Mouse (Mus musculus) kidney, adult 2 months (tissue): ENCODE measurements around the gene Cops2. TPM values are rescaled to one million over a fixed set of nuclear protein-coding genes. Genes with fewer than 3 reads are reported as not detected.
A peak's percentile ranks its signal among the peaks of the same experiment; 100 is the strongest.

Experiments used
- DNase-seq: peaks from one replicate; pipeline ENCODE4 v3.0.0; 2021
- H3K27ac ChIP-seq: fragments of 200-500 bp; 2 replicates; pipeline ENCODE4 v1.5.1; 2012; ENCODE audit warnings: low read depth, low read length, control low read depth, inconsistent platforms; ENCODE audit not compliant: insufficient read depth
- H3K27me3 ChIP-seq: fragments of 200-500 bp; replicated peaks from 2 replicates; pipeline ENCODE4 v1.6.1; 2012; ENCODE audit warnings: mild to moderate bottlenecking, moderate library complexity, low read length, inconsistent platforms; ENCODE audit not compliant: control insufficient read depth, insufficient read depth
- H3K36me3 ChIP-seq: fragments of 200-500 bp; 2 replicates; pipeline ENCODE4 v1.6.1; 2012; ENCODE audit warnings: mild to moderate bottlenecking, moderate library complexity, low read length, inconsistent platforms; ENCODE audit not compliant: control insufficient read depth, insufficient read depth
- H3K4me1 ChIP-seq: fragments of 200-500 bp; 2 replicates; pipeline ENCODE4 v1.6.1; 2011; ENCODE audit warnings: low read length; ENCODE audit not compliant: control insufficient read depth, insufficient read depth
- H3K4me3 ChIP-seq: fragments of 200-500 bp; 2 replicates; pipeline ENCODE4 v1.5.1; 2011; ENCODE audit warnings: mild to moderate bottlenecking, low read depth, low read length, control low read depth; ENCODE audit not compliant: insufficient read depth
- CTCF ChIP-seq: fragments of 200-500 bp; conservative IDR thresholded peaks from 2 replicates; pipeline ENCODE4 v1.5.1; 2011; ENCODE audit warnings: low read depth, mild to moderate bottlenecking, control low read depth, low read length, moderate library complexity, mixed read lengths; ENCODE audit not compliant: insufficient read depth, insufficient read length
- POLR2A ChIP-seq: fragments of 200-500 bp; IDR thresholded peaks from one replicate; pipeline ENCODE4 v1.6.1; 2011; ENCODE audit warnings: low read depth, low read length, control low read depth
- WGBS: fragments of 180-500 bp; shearing (Covaris S2); methylation state at CpG from one replicate; pipeline ENCODE4 v1.1.7; 2018; 5-methylcytosine and 5-hydroxymethylcytosine counted together
- polyA plus RNA-seq: library from polyadenylated mRNA; depleted of rRNA; stranded (reverse); fragments of >200 nt; gene quantifications from 2 replicates; pipeline ENCODE4 v1.2.3, GENCODE M21; 2012

Gene Cops2
- polyA plus RNA-seq, 1 experiment: 17.7 TPM

DNA sequence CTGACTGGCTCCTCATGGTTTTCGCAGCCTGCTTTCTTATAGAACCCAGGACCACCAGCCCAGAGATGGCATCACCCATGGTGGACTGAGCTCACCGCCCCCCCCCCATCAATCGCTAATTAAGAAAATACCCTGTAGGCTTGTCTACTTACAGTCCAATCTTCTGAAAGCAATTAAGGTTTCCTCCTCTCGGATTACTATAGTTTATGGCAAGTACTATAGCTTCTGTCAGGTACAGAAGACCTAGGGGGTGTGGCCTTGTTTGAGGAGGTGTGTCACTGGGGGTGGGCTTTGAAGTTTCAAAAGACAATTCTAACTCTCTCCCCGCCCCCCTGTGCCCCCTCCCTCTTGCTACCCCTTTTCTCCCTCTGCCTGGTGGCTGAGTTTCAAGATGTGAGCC, 69.7 kb downstream of the Cops2 start:
- TF ChIP-seq CTCF: no peak
- no peak for TF ChIP-seq POLR2A
- 70% methylated on average over 5 of the region's 5 CpGs for WGBS
- Histone ChIP-seq H3K4me1 (peaks cover 8% of the 10 kb centered on the region; the same call in 1 of the 2 replicates), H3K27me3 (no peaks in the 10 kb centered on the region), H3K4me3 (no peak overlapping the region), H3K27ac (no peak overlapping the region), H3K36me3 (no peaks in the 10 kb centered on the region)
- DNase-seq: no peak

DNA sequence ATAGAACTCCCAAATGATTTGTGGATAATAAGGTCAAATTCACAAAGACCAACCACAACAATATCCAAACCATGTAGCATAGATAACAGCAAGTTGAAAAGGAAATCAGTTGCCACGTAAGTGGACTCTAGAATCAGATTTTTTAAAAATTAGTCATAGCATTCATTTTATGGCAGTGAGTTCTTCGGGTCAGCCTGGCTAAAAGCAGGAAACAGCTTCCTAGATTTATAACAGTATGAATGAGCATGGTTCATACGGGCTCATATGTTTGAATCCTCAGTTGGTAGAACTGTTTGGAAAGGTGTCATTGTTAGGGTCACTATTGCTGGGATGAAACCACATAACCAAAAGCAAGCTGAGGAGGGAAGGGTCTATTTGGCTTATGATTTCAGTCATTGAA, 70.2 kb downstream of the Cops2 start:
- Histone ChIP-seq H3K4me3 (no peak overlapping the region), H3K36me3 (no peaks in the 10 kb centered on the region), H3K27me3 (no peaks in the 10 kb centered on the region), H3K4me1 (peaks cover 8% of the 10 kb centered on the region; the same call in 1 of the 2 replicates), H3K27ac (no peak overlapping the region)
- TF ChIP-seq POLR2A: no peak
- TF ChIP-seq CTCF: no peak
- DNase-seq: peak; percentile 34
- WGBS: 51% methylated on average over 3 of the region's 3 CpGs

GRCm38 (mm10) chr2:125788351-125788750, 70.6 kb downstream of the Cops2 start:
- TF ChIP-seq POLR2A (no peak), CTCF (no peak)
- Histone ChIP-seq H3K27me3 (no peaks in the 10 kb centered on the region), H3K36me3 (no peaks in the 10 kb centered on the region), H3K27ac (peak overlapping the region; percentile 32; the same call in 1 of the 2 replicates), H3K4me3 (no peak overlapping the region), H3K4me1 (peaks cover 9% of the 10 kb centered on the region; the same call in 1 of the 2 replicates)
- no peak for DNase-seq

DNA sequence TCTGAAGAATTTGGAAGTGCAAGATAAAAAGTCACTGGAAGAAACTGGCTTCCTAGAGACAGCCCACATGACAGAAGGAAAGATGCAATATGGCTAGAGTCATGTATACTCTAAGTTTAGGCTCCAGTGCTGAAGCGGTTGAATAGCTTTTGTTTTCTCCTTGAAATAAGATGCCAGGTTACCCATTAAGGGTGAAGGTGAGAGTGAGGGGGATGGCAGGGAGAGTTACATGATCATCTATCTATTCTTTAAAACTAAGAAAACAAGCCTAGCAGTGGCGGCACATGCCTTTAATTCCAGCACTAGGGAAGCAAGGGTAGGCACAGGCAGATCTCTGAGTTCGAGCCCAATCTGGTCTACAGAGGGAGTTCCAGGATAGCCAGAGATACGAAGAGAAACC, 73.9 kb downstream of the Cops2 start:
- DNase-seq: no peak
- no peaks in the 10 kb centered on the region for H3K27me3 ChIP-seq
- no peaks in the 10 kb centered on the region for H3K36me3 ChIP-seq
- WGBS: 56% methylated on average over 4 of the region's 4 CpGs
- no peak overlapping the region for H3K4me3 ChIP-seq
- H3K4me1 ChIP-seq: peaks cover 20% of the 10 kb centered on the region
- no peak overlapping the region; the same call in 1 of the 2 replicates for H3K27ac ChIP-seq
- TF ChIP-seq CTCF (no peak), POLR2A (no peak)

DNA sequence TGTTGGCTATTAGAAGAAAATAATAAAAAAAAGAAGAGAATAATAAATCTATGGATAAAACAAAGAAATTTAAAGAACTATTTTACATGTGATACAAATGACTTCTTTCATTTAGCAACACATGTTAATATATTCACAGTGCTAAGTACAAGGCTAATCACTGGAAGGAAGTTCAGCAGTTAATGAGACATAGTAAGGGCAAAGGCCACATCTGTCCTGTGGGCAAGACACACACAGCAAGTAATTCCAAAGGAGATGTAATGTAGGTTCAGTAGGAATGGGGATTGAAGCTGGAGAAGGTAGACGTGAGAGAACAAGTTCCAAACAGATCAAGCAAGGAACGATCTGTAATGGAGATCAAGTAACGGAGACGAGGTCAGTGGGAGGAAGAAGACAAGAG, 74.5 kb downstream of the Cops2 start:
- Histone ChIP-seq H3K4me1 (peaks cover 24% of the 10 kb centered on the region), H3K27ac (peak overlapping the region; percentile 47; the same call in 1 of the 2 replicates), H3K4me3 (no peak overlapping the region), H3K27me3 (no peaks in the 10 kb centered on the region), H3K36me3 (no peaks in the 10 kb centered on the region)
- peak; percentile 66 for DNase-seq
- no peak for TF ChIP-seq POLR2A
- no peak for TF ChIP-seq CTCF
- WGBS: 47% methylated on average over 4 of the region's 4 CpGs

DNA sequence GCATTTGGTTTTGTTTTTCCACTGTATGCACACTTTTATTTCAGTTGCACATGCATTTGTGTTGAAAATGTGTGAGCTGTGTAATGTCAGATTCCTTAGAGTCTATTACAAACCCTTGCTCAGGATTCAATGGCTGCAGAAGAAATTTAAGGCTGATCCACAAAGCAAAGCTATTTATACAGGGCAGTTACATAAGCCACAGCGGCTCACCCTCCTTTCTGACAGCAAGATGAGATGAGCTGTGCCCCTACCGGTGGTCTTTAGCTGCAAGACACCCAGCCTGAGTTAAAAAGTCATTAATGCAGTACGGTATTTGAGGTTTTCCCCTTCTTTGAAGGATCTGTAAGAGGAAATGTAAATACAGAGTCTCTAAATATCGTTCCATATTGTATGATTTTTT, 75.1 kb downstream of the Cops2 start:
- Histone ChIP-seq H3K36me3 (no peaks in the 10 kb centered on the region), H3K27me3 (no peaks in the 10 kb centered on the region), H3K4me1 (peaks cover 25% of the 10 kb centered on the region), H3K27ac (no peak overlapping the region), H3K4me3 (no peak overlapping the region)
- 58% methylated on average over 4 of the region's 4 CpGs for WGBS
- TF ChIP-seq CTCF: no peak
- no peak for TF ChIP-seq POLR2A
- DNase-seq: no peak

DNA sequence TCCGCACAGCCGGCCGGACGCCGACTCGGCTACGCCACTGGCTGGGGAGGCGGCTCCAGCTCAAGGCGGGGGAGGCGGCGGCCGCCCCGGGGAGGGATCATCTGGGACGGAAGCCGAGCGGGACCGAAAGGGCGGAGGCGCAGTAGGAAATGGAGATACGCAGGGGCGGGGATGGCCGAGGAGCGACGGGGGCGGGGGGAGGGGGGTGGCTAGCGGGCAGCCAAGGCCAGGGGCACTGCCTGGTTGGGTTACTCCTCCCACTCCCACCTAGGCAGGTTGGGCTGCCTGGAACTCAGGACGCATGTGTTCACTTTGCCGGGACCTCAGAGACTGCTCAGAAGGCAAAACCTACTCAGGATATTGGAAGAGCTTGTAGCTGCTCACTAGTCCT, 76.2 kb downstream of the Cops2 start, which contains the start of gene Secisbp2l:
Secisbp2l (minus strand) TSS at position 152 of the 391 bp plus-strand sequence.
- peak; percentile 97 for DNase-seq
- H3K27me3 ChIP-seq: no peaks in the 10 kb centered on the region
- H3K36me3 ChIP-seq: no peaks in the 10 kb centered on the region; the same call in 1 of the 2 replicates
- WGBS: under 1% methylated on average over 28 of the region's 28 CpGs
- peaks cover 22% of the 10 kb centered on the region for H3K4me1 ChIP-seq
- TF ChIP-seq POLR2A (peak; percentile 41), CTCF (no peak)
- H3K27ac ChIP-seq: peak within 1 kb of the TSS; percentile 82
- peak within 1 kb of the TSS; percentile 96 for H3K4me3 ChIP-seq
